Mouse (Mus musculus) mouse embryonic stem cell (cell line): ENCODE results near the gene Dhrs1.

Source experiments
- in situ Hi-C, 2 experiments: fragments of 300-500 bp; cut with MboI; formaldehyde crosslinking; loops; 1 replicate in 1 of 2; 3 replicates in 1 of 2; pipeline ENCODE4 v1.14.3; 2019 to 2020; ENCODE audit warnings: low sequenced_read_pairs in 2 of 2, low pct_unique_long_range_greater_than_20kb in 1 of 2, mixed read lengths in 1 of 2; ENCODE audit not compliant: unreplicated experiment in 1 of 2

Gene Dhrs1

GRCm38 (mm10) chr14:55701131-55701530, 44.4 kb downstream of the Dhrs1 start:
- in situ Hi-C loops: no loop called here

DNA sequence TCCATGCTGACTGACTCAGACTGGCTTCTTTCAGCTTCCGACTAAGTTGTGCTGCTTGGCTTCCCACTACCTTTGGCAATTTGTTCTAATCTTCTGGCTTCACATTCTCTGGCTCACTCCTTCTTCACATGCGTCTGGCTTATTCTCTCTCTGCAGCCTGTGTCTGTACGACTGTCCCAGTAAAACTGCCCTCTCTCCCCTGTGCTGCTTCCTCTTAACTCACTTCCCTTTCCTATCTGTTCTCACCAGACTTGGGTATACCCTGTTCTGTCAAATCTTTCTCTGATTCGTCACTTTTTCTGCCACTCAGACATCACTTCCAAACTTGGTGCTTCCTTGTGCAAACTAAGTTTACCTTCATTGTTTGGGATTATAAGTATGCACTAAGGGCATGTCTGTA, 48.3 kb downstream of the Dhrs1 start:
- in situ Hi-C loops: no loop called here

DNA sequence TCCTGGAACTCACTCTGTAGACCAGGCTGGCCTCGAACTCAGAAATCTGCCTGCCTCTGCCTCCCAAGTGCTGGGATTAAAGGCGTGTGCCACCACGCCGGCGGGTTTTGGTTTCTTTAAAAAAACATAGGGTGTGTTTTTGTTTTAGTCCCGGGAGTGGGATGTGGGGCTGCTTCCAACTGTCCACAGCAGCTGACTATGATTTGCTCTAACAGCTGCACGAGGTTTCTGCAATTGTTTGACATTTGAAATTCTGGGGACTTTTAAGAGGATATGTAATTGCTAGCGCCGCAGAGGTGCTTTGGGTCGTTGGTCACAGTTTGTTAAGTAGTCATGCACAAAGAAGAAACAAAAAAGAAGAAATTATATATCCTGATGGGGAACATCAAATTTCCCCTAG, 56.1 kb downstream of the Dhrs1 start:
- in situ Hi-C loops: no loop called here
